Mouse (Mus musculus) spleen, adult 2 months (tissue): ENCODE measurements around the gene Myh9. TPM values are rescaled to one million over a fixed set of nuclear protein-coding genes. Genes with fewer than 3 reads are reported as not detected.

ENCODE experiments used
- DNase-seq, 2 experiments: peaks; one replicate each; pipeline versions ENCODE4 v3.0.0 to v3.0.0-alpha.2; 2012 to 2021; ENCODE audit warnings: low spot score in 2 of 2, low read depth in 1 of 2
- H3K27ac ChIP-seq: fragments of 200-500 bp; 2 replicates; pipeline ENCODE4 v1.5.1; 2012; ENCODE audit warnings: low read length, inconsistent platforms; ENCODE audit not compliant: insufficient read depth
- H3K27me3 ChIP-seq: fragments of 200-500 bp; 2 replicates; pipeline ENCODE4 v1.6.1; 2012; ENCODE audit warnings: mild to moderate bottlenecking, moderate library complexity, low read length, inconsistent platforms; ENCODE audit not compliant: control insufficient read depth, insufficient read depth
- H3K36me3 ChIP-seq: fragments of 200-500 bp; 2 replicates; pipeline ENCODE4 v1.6.1; 2012; ENCODE audit warnings: mild to moderate bottlenecking, low read length, inconsistent platforms; ENCODE audit not compliant: control insufficient read depth, insufficient read depth
- H3K4me1 ChIP-seq: fragments of 200-500 bp; 2 replicates; pipeline ENCODE4 v1.6.1; 2011; ENCODE audit warnings: inconsistent platforms; ENCODE audit not compliant: control insufficient read depth, insufficient read depth, insufficient read length
- H3K4me3 ChIP-seq: fragments of 200-500 bp; 2 replicates; pipeline ENCODE4 v1.5.1; 2011; ENCODE audit warnings: mild to moderate bottlenecking, inconsistent platforms; ENCODE audit not compliant: insufficient read depth, insufficient read length; ENCODE audit errors: extremely low read depth
- CTCF ChIP-seq: fragments of 200-500 bp; IDR thresholded peaks from 2 replicates; pipeline ENCODE4 v1.5.1; 2011; ENCODE audit warnings: mild to moderate bottlenecking, inconsistent platforms; ENCODE audit not compliant: insufficient read depth, insufficient read length, insufficient replicate concordance; ENCODE audit errors: extremely low read depth
- POLR2A ChIP-seq: fragments of 200-500 bp; IDR thresholded peaks from 2 replicates; pipeline ENCODE4 v1.6.1; 2011; ENCODE audit warnings: low read depth, low read length, inconsistent platforms
- WGBS: fragments of 180-500 bp; shearing (Covaris S2); methylation state at CpG from one replicate; pipeline ENCODE4 v1.1.7; 2018; 5-methylcytosine and 5-hydroxymethylcytosine counted together
- polyA plus RNA-seq: library from polyadenylated mRNA; depleted of rRNA; stranded (reverse); fragments of >200 nt; gene quantifications from 2 replicates; pipeline ENCODE4 v1.2.3, GENCODE M21; 2012

The Myh9 gene
- polyA plus RNA-seq, 1 experiment, result 138 TPM

DNA sequence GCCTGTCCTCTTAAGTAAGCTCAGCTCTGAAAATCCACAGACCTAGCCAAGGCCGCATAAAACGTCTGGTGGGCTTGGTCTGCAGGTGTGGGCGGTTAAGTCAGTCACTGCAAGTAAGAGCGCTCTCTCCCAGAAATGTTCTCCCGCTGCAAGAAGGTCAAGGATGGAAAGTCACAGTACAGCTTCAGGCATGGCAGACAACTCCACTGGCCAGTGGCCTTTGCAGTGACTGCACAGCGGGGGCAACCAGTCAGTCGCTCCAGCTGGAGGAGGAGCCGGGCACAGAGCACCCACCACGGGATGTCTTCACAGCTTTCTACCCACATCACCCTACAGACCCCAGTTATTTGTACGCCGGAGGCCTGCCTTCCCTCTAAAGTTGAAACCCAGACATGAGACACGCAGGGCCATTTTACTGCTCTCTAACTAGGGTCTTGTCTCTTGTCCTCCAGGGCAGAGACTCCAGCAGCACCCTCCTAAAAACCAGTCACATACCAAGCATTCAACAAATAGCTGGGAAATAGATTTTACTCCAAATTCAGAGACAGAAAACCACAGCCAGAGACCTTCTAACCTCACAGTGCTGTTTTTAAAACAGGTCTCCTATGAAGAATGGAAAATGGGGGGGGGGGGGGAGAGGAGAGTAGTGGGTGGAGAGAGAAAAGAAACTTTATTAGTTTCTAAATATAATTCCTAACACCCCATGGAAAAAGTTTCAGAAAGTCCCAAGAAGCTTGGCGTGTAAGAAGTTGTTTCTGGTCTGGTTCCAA is 47.7 kb downstream of the Myh9 start:
- DNase-seq, result no peak
- Histone ChIP-seq H3K36me3 (peaks cover 74% of the 10 kb centered on the region), H3K4me3 (no peak overlapping the region), H3K27ac (peak overlapping the region; percentile 17; the same call in 1 of the 2 replicates), H3K27me3 (no peaks in the 10 kb centered on the region), H3K4me1 (peaks cover 21% of the 10 kb centered on the region)
- 75% methylated on average over 13 of the region's 13 CpGs for WGBS
- TF ChIP-seq POLR2A (no peak), CTCF (no peak)

DNA sequence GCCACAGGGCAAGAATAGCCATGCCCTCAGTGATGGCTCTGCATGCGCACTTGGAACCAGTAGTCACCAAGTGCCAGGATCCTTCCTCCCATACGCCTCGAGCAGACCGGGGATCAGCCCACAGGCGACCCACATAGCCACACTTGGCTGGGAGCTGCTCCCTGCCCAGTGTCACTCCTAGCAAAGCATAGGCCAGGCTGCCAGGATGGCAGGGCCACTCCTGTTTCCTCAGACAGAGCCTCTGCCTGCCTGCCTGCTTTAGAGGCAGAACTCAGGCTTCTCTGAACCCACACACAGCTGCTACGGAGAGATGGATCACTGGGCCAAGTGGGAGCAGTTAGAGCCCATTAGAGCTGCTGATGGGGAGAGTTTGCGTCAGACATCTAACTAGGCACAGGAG is 48.4 kb downstream of the Myh9 start:
- H3K36me3 ChIP-seq, result peaks cover 79% of the 10 kb centered on the region
- peaks cover 15% of the 10 kb centered on the region for H3K4me1 ChIP-seq
- no peak overlapping the region for H3K4me3 ChIP-seq
- no peak for DNase-seq
- H3K27ac ChIP-seq, result peak overlapping the region; percentile 27; the same call in 1 of the 2 replicates
- 92% methylated on average over 7 of the region's 7 CpGs for WGBS
- H3K27me3 ChIP-seq, result no peaks in the 10 kb centered on the region
- no peak for TF ChIP-seq POLR2A
- no peak for TF ChIP-seq CTCF

DNA sequence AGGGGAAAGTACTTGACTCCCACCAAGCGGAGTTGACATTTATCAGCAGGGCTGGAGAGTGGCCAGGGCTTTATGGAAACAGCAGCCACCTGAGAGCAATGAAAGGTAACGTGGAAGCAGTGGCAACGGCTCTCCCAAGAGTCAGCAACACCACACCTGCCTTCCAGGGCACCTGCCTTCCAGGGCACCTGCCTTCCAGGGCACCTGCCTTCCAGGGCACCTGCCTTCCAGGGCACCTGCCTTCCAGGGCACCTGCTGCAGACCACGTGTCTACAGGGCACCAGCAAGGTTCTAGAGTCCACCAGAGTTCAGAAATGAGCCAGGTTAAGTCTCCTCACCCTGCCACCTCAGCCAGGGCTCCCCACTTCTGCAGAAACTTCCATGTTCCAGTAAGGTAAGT is 48.9 kb downstream of the Myh9 start:
- H3K4me1 ChIP-seq, result peaks cover 11% of the 10 kb centered on the region
- TF ChIP-seq CTCF (no peak), POLR2A (no peak)

DNA sequence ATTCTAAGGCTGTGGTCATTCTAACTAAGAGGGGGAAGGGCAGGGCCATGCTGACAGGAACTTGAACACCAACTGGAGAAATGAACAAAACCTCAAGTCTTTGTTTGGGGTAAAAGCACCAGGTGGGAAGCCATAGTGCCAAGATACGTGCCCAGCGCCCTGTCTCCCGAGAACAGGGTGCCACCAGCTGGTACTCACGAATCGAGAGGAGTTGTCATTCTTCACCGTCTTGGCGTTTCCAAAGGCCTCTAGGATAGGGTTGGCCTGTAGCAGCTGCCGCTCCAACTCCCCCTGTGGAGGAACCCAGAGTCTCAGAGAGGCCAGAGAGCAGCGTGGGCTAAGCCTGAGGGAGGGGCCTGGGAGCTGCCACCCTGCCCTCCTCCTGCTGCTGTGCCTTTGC is 49.9 kb downstream of the Myh9 start:
- peaks cover 3% of the 10 kb centered on the region for H3K4me1 ChIP-seq
- no peak overlapping the region for H3K4me3 ChIP-seq
- no peaks in the 10 kb centered on the region for H3K27me3 ChIP-seq
- no peak for TF ChIP-seq POLR2A
- no peak for TF ChIP-seq CTCF
- peaks cover 81% of the 10 kb centered on the region for H3K36me3 ChIP-seq
- WGBS, result 86% methylated on average over 9 of the region's 9 CpGs
- peak overlapping the region; percentile 10; the same call in 1 of the 2 replicates for H3K27ac ChIP-seq
- DNase-seq, result no peak

More for the DNA sequence above, 48.9 kb downstream of the Myh9 start:
- WGBS, result 85% methylated on average over 4 of the region's 4 CpGs
- H3K36me3 ChIP-seq, result peaks cover 82% of the 10 kb centered on the region
- no peak overlapping the region for H3K4me3 ChIP-seq
- H3K27me3 ChIP-seq, result no peaks in the 10 kb centered on the region
- peak overlapping the region; percentile 27; the same call in 1 of the 2 replicates for H3K27ac ChIP-seq
- no peak for DNase-seq

DNA sequence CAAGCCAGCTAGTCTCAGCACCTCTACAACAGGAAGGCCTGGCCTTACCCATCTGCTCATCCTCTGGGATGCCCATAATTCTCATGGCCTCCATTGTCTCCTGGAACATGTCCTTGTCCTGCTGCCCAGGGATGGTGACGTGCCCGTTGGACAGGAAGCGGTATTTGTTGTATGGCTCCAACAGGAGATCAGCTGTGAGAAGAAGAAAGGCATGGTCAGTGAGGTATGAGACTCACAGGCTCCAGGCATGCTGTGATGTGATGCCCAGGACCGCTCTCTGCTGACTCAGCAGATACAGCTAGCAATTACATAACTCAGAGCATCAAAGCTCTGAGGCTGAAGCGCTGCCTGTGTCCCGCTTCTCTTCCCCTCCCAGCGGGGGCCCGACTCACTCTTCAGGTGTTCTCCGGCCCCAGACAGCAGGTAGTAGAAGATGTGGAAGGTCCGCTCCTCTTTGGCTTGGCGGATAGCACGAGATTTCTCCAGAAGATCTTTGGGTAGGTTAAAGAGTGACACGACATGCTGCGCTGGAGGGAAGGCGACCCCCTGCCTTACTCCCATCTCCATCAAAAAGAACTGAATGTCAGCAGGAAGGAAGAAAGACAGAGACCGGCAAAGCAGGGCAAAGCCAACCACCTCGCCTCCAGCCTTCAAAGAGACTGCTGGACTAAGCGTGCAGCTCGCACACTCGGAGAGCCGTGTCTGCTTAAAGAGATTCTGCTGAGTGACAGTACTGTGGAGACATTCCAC is 51.1 kb downstream of the Myh9 start:
- Histone ChIP-seq H3K27me3 (no peaks in the 10 kb centered on the region), H3K4me1 (no peaks in the 10 kb centered on the region; the same call in 1 of the 2 replicates), H3K36me3 (peaks cover 83% of the 10 kb centered on the region), H3K27ac (peak overlapping the region; percentile 24), H3K4me3 (no peak overlapping the region)
- TF ChIP-seq POLR2A (no peak), CTCF (no peak)
- 89% methylated on average over 21 of the region's 21 CpGs for WGBS
- no peak for DNase-seq

DNA sequence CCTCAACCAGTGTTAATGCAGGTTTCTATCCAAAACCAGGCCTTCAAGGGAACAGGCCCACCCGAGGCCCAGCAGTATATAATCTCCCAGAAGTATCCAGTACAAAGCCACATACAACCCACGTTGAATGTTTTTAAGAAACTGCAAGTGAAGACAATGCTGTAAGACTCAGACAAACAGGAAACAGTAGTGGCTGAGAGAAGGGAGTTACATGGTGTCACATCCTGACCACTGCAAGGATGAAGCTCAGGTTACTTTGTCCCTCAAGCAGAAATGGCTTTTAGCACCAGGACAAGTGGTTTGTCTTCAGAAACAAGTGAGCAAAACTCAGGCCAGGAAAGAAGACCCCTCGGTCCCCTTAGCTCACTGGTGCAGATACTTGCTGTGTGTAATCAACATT is 52.8 kb downstream of the Myh9 start:
- H3K27ac ChIP-seq, result peak overlapping the region; percentile 63
- H3K4me3 ChIP-seq, result no peak overlapping the region
- TF ChIP-seq POLR2A, result no peak
- no peak for TF ChIP-seq CTCF
- peaks cover 85% of the 10 kb centered on the region for H3K36me3 ChIP-seq
- 41% methylated on average over 3 of the region's 3 CpGs for WGBS
- no peak for DNase-seq
- no peaks in the 10 kb centered on the region; the same call in 1 of the 2 replicates for H3K4me1 ChIP-seq
- no peaks in the 10 kb centered on the region for H3K27me3 ChIP-seq

DNA sequence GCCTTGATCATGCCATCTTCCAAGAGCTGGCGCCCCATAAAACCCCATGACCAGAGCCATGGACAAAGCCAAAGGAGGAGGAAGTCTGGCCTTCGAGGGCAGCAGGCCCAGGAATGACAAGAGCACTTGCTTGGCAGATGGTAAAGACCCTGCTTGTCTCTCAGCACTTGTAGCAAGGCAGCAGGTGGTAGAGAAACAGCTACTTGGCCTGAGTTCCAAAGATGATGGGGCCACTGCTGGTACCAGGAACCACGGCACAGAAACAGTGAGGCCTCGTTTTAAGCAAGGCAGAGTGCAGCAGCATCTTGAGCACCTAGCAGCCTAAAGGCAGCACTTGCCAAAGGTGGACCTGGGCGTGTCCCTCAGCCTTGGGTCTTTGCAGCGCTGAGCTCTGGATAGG is 53.6 kb downstream of the Myh9 start:
- peaks cover 86% of the 10 kb centered on the region for H3K36me3 ChIP-seq
- no peaks in the 10 kb centered on the region for H3K27me3 ChIP-seq
- 86% methylated on average over 6 of the region's 6 CpGs for WGBS
- no peaks in the 10 kb centered on the region; the same call in 1 of the 2 replicates for H3K4me1 ChIP-seq
- TF ChIP-seq CTCF (no peak), POLR2A (no peak)
- DNase-seq, result no peak
- no peak overlapping the region for H3K4me3 ChIP-seq
- H3K27ac ChIP-seq, result peak overlapping the region; percentile 49
